In genomic region chr2:104121681-104122504, GRCm38 (mm10) we compare ENCODE assay signal across 8 mouse cellular contexts. TPM values are rescaled to one million over a fixed set of nuclear protein-coding genes. Genes with fewer than 3 reads are reported as not detected.
DNase-seq lines count a peak whose midpoint lies in the region; ATAC-seq and TF ChIP-seq lines count a peak whose summit lies in the region.

No protein-coding gene starts in this region.

- H3K4me1 ChIP-seq in neural tube, embryonic 11.5 days (ENCODE audit: control insufficient read depth, insufficient read depth, low read length) = no peaks in the 10 kb centered on the region
- no peaks in the 10 kb centered on the region for H3K4me1 ChIP-seq in forebrain, postnatal 0 days (ENCODE audit: insufficient read depth)
- H3K4me1 ChIP-seq in limb, embryonic 10.5 days = peaks cover 21% of the 10 kb centered on the region
- H3K4me1 ChIP-seq in neural tube, embryonic 14.5 days (ENCODE audit: control insufficient read depth, insufficient read depth, low read length) = no peaks in the 10 kb centered on the region

- no peaks in the 10 kb centered on the region for H3K36me3 ChIP-seq in neural tube, embryonic 11.5 days (ENCODE audit: control insufficient read depth, insufficient read depth, low read length)
- no peaks in the 10 kb centered on the region for H3K36me3 ChIP-seq in forebrain, postnatal 0 days (ENCODE audit: insufficient read depth)
- H3K36me3 ChIP-seq in limb, embryonic 10.5 days = no peaks in the 10 kb centered on the region
- H3K36me3 ChIP-seq in neural tube, embryonic 14.5 days (ENCODE audit: control insufficient read depth, insufficient read depth, low read length) = no peaks in the 10 kb centered on the region

- H3K27ac ChIP-seq in neural tube, embryonic 11.5 days (ENCODE audit: low read depth, low read length) = 0 out of 2 replicates have a peak overlapping the region, but pooled peaks have one; percentile 15
- H3K27ac ChIP-seq in forebrain, postnatal 0 days (ENCODE audit: low read depth, low read length) = no peak overlapping the region
- H3K27ac ChIP-seq in limb, embryonic 10.5 days = peak overlapping the region; percentile 83
- H3K27ac ChIP-seq in neural tube, embryonic 14.5 days (ENCODE audit: low read depth, low read length) = no peak overlapping the region

- H3K27me3 ChIP-seq in neural tube, embryonic 11.5 days (ENCODE audit: control insufficient read depth, insufficient read depth, low read length) = 0 out of 2 replicates have a peak, but pooled peaks cover 3% of the 10 kb centered on the region
- H3K27me3 ChIP-seq in forebrain, postnatal 0 days (ENCODE audit: insufficient read depth, low read length) = peaks cover 6% of the 10 kb centered on the region; the same call in 1 of the 2 replicates
- peaks cover 36% of the 10 kb centered on the region for H3K27me3 ChIP-seq in limb, embryonic 10.5 days (ENCODE audit: low read depth, poor library complexity, severe bottlenecking)
- no peaks in the 10 kb centered on the region for H3K27me3 ChIP-seq in neural tube, embryonic 14.5 days (ENCODE audit: control insufficient read depth, insufficient read depth, low read length)

- no peak for DNase-seq in neural tube, embryonic 11.5 days (ENCODE audit: low spot score)
- no peak for DNase-seq in neural tube, embryonic 10.5 days (ENCODE audit: extremely low spot score, low spot score)
- no peak for DNase-seq in forebrain, postnatal 0 days
- no peak for DNase-seq in limb, embryonic 10.5 days (ENCODE audit: low spot score)
- DNase-seq in adrenal gland, adult 8-10 months = no peak
- no peak for DNase-seq in layer of hippocampus, adult 8-10 months (ENCODE audit: low spot score in 2 of 2)
- DNase-seq in thymus, postnatal 10 days (ENCODE audit: low spot score in 2 of 2) = no peak

- no peaks in the 10 kb centered on the region for H3K9me3 ChIP-seq in neural tube, embryonic 11.5 days (ENCODE audit: control insufficient read depth, low read length)
- H3K9me3 ChIP-seq in forebrain, postnatal 0 days (ENCODE audit: low read length) = no peaks in the 10 kb centered on the region
- H3K9me3 ChIP-seq in limb, embryonic 10.5 days (replicated peaks) = no peaks in the 10 kb centered on the region
- no peaks in the 10 kb centered on the region for H3K9me3 ChIP-seq in neural tube, embryonic 14.5 days (ENCODE audit: control insufficient read depth, low read length)

- no peak overlapping the region for H3K4me3 ChIP-seq in neural tube, embryonic 11.5 days (ENCODE audit: low read depth, low read length)
- peak overlapping the region; percentile 73 for H3K4me3 ChIP-seq in forebrain, postnatal 0 days (ENCODE audit: low read depth, low read length)
- peak overlapping the region; percentile 71 for H3K4me3 ChIP-seq in limb, embryonic 10.5 days
- H3K4me3 ChIP-seq in neural tube, embryonic 14.5 days (ENCODE audit: low read depth, low read length) = peak overlapping the region; percentile 71

- WGBS in neural tube, embryonic 11.5 days = 77% methylated on average over 8 of the region's 8 CpGs
- WGBS in forebrain, postnatal 0 days = 82% methylated on average over 8 of the region's 8 CpGs
- 82% methylated on average over 8 of the region's 8 CpGs for WGBS in limb, embryonic 10.5 days
- WGBS in neural tube, embryonic 14.5 days = 81% methylated on average over 8 of the region's 8 CpGs

- no peak overlapping the region for H3K9ac ChIP-seq in neural tube, embryonic 11.5 days (ENCODE audit: low read length)
- H3K9ac ChIP-seq in forebrain, postnatal 0 days = peak overlapping the region; percentile 71
- peak overlapping the region; percentile 76; the same call in 1 of the 2 replicates for H3K9ac ChIP-seq in neural tube, embryonic 14.5 days (replicated peaks; ENCODE audit: low read depth, low read length)

- H3K4me2 ChIP-seq in neural tube, embryonic 11.5 days (ENCODE audit: low read depth) = peak overlapping the region; percentile 98
- H3K4me2 ChIP-seq in forebrain, postnatal 0 days (ENCODE audit: low read depth) = peak overlapping the region; percentile 97
- peak overlapping the region; percentile 91 for H3K4me2 ChIP-seq in neural tube, embryonic 14.5 days (ENCODE audit: low read depth, low read length)

- ATAC-seq in neural tube, embryonic 11.5 days (ENCODE audit: insufficient read depth, low FRiP score, low TSS enrichment) = no peak
- ATAC-seq in forebrain, postnatal 0 days = no peak
- ATAC-seq in neural tube, embryonic 14.5 days (ENCODE audit: low read depth) = no peak

- TF ChIP-seq CTCF in forebrain, postnatal 0 days (IDR thresholded peaks at IDR 0.05; ENCODE audit: low read depth) = no peak

RNA-seq across cellular contexts. Expression of gene A930018P22Rik, which starts 0.7 kb away (rescaled TPM):
- polyA plus RNA-seq in neural tube, embryonic 11.5 days (2014; fragmentation: Nextera tagmentation; extraction: Ambion mirVana) = not detected in 2 replicates
- 1.9 TPM in 1 of 2 replicates, not detected in the other for total RNA-seq in forebrain, postnatal 0 days (2014; rRNA removed)
- polyA plus RNA-seq in forebrain, postnatal 0 days (2015; fragmentation: Nextera tagmentation; extraction: Ambion mirVana) = 0.18 TPM in 1 of 2 replicates, not detected in the other
- not detected in 2 replicates for polyA plus RNA-seq in limb, embryonic 10.5 days (2016; fragmentation: Nextera tagmentation; extraction: Ambion mirVana)
- polyA plus RNA-seq in neural tube, embryonic 14.5 days (2014; fragmentation: Nextera tagmentation; extraction: Ambion mirVana) = not detected in 2 replicates
- total RNA-seq in adrenal gland, adult 8-10 months (2022) = 1 to 10 TPM in 1 of 4 experiments, under 1 TPM in 3; 0.48 to 1.9 (median 0.78) TPM
- total RNA-seq in layer of hippocampus, adult 8-10 months (2022) = under 1 TPM in 1 of 4 experiments, not detected in 3; 0.54 TPM

RNA-seq across cellular contexts. Expression of gene Cd59a, which starts 26.3 kb away (rescaled TPM):
- 29.1 and 32.5 TPM in 2 replicates for polyA plus RNA-seq in neural tube, embryonic 11.5 days (2014; fragmentation: Nextera tagmentation; extraction: Ambion mirVana)
- total RNA-seq in forebrain, postnatal 0 days (2014; rRNA removed) = 2.2 and 5.2 TPM in 2 replicates
- polyA plus RNA-seq in forebrain, postnatal 0 days (2015; fragmentation: Nextera tagmentation; extraction: Ambion mirVana) = 8.6 and 11.0 TPM in 2 replicates
- 13.9 and 17.6 TPM in 2 replicates for polyA plus RNA-seq in limb, embryonic 10.5 days (2016; fragmentation: Nextera tagmentation; extraction: Ambion mirVana)
- 14.9 and 19.1 TPM in 2 replicates for polyA plus RNA-seq in neural tube, embryonic 14.5 days (2014; fragmentation: Nextera tagmentation; extraction: Ambion mirVana)
- 100 to 1,000 TPM in 2 of 4 experiments, 10 to 100 TPM in 2; 91.8 to 151 (median 104) TPM for total RNA-seq in adrenal gland, adult 8-10 months (2022)
- total RNA-seq in layer of hippocampus, adult 8-10 months (2022) = 1 to 10 TPM; 3.9 to 7.6 (median 5.0) TPM

RNA-seq across cellular contexts. Expression of gene Cd59b, which starts 52.2 kb away (rescaled TPM):
- 3.5 and 4.8 TPM in 2 replicates for polyA plus RNA-seq in neural tube, embryonic 11.5 days (2014; fragmentation: Nextera tagmentation; extraction: Ambion mirVana)
- 1.5 TPM in 1 of 2 replicates, not detected in the other for total RNA-seq in forebrain, postnatal 0 days (2014; rRNA removed)
- polyA plus RNA-seq in forebrain, postnatal 0 days (2015; fragmentation: Nextera tagmentation; extraction: Ambion mirVana) = 1.5 and 1.6 TPM in 2 replicates
- polyA plus RNA-seq in limb, embryonic 10.5 days (2016; fragmentation: Nextera tagmentation; extraction: Ambion mirVana) = 3.8 and 5.0 TPM in 2 replicates
- 2.0 and 2.5 TPM in 2 replicates for polyA plus RNA-seq in neural tube, embryonic 14.5 days (2014; fragmentation: Nextera tagmentation; extraction: Ambion mirVana)
- total RNA-seq in adrenal gland, adult 8-10 months (2022) = 10 to 100 TPM; 10.7 to 13.2 (median 11.5) TPM
- 1 to 10 TPM in 2 of 4 experiments, under 1 TPM in 1, not detected in 1; 0.85 to 2.1 (median 1.6) TPM for total RNA-seq in layer of hippocampus, adult 8-10 months (2022)

RNA-seq across cellular contexts. Expression of gene Gm10799, which starts 53.5 kb away (rescaled TPM):
- polyA plus RNA-seq in neural tube, embryonic 11.5 days (2014; fragmentation: Nextera tagmentation; extraction: Ambion mirVana) = not detected in 2 replicates
- total RNA-seq in forebrain, postnatal 0 days (2014; rRNA removed) = not detected in 2 replicates
- not detected in 2 replicates for polyA plus RNA-seq in forebrain, postnatal 0 days (2015; fragmentation: Nextera tagmentation; extraction: Ambion mirVana)
- not detected in 2 replicates for polyA plus RNA-seq in limb, embryonic 10.5 days (2016; fragmentation: Nextera tagmentation; extraction: Ambion mirVana)
- polyA plus RNA-seq in neural tube, embryonic 14.5 days (2014; fragmentation: Nextera tagmentation; extraction: Ambion mirVana) = not detected in 2 replicates
- not detected for total RNA-seq in adrenal gland, adult 8-10 months (2022)
- total RNA-seq in layer of hippocampus, adult 8-10 months (2022) = not detected

RNA-seq across cellular contexts. Expression of gene Gm10912, which starts 56.3 kb away (rescaled TPM):
- not detected in 2 replicates for polyA plus RNA-seq in neural tube, embryonic 11.5 days (2014; fragmentation: Nextera tagmentation; extraction: Ambion mirVana)
- 0.15 TPM in 1 of 2 replicates, not detected in the other for total RNA-seq in forebrain, postnatal 0 days (2014; rRNA removed)
- not detected in 2 replicates for polyA plus RNA-seq in forebrain, postnatal 0 days (2015; fragmentation: Nextera tagmentation; extraction: Ambion mirVana)
- polyA plus RNA-seq in limb, embryonic 10.5 days (2016; fragmentation: Nextera tagmentation; extraction: Ambion mirVana) = not detected in 2 replicates
- not detected in 2 replicates for polyA plus RNA-seq in neural tube, embryonic 14.5 days (2014; fragmentation: Nextera tagmentation; extraction: Ambion mirVana)
- total RNA-seq in adrenal gland, adult 8-10 months (2022) = under 1 TPM; 0.30 to 0.68 (median 0.64) TPM
- under 1 TPM; 0.28 to 0.81 (median 0.60) TPM for total RNA-seq in layer of hippocampus, adult 8-10 months (2022)

Comparison
In these comparisons a context has a peak if more than half of its experiments do, and no peak if none do; other contexts are left out.
1. H3K27ac ChIP-seq: peak in neural tube, embryonic 11.5 days (single experiment) and limb, embryonic 10.5 days (single experiment); none in forebrain, postnatal 0 days (single experiment) and neural tube, embryonic 14.5 days (single experiment).
2. Peak in every context shown above with its lines, with median percentiles within 50 percentile points of each other: H3K4me2 ChIP-seq.